8 mouse cellular contexts compared by ENCODE assay signal in genomic region chr10:70814354-70815131, GRCm38 (mm10).
A peak's percentile ranks its signal among the peaks of the same experiment; 100 is the strongest.
DNase-seq lines count a peak whose midpoint lies in the region; ATAC-seq lines count a peak whose summit lies in the region.

No protein-coding gene starts in this region.

- intact Hi-C loops in left cerebral cortex, postnatal 10 days (cut with DNase I): loop anchor here (5.0 to 10.0 kb wide), 5 partner anchors 148 to 497 kb away; no protein-coding TSS in a partner anchor

- H3K9ac ChIP-seq in embryonic facial prominence, embryonic 11.5 days (replicated peaks; ENCODE audit: low read length): no peak overlapping the region
- H3K9ac ChIP-seq in neural tube, embryonic 11.5 days (ENCODE audit: low read length): no peak overlapping the region

- H3K36me3 ChIP-seq in embryonic facial prominence, embryonic 11.5 days (replicated peaks; ENCODE audit: control insufficient read depth, insufficient read depth, low read depth, low read length): no peaks in the 10 kb centered on the region
- H3K36me3 ChIP-seq in embryonic facial prominence, embryonic 10.5 days (replicated peaks): no peaks in the 10 kb centered on the region
- H3K36me3 ChIP-seq in neural tube, embryonic 11.5 days (ENCODE audit: control insufficient read depth, insufficient read depth, low read length): no peaks in the 10 kb centered on the region

- no peak overlapping the region for H3K4me3 ChIP-seq in embryonic facial prominence, embryonic 11.5 days (ENCODE audit: low read depth, low read length)
- no peak overlapping the region for H3K4me3 ChIP-seq in embryonic facial prominence, embryonic 10.5 days
- H3K4me3 ChIP-seq in neural tube, embryonic 11.5 days (ENCODE audit: low read depth, low read length): no peak overlapping the region

- no peak overlapping the region for H3K27ac ChIP-seq in embryonic facial prominence, embryonic 11.5 days (replicated peaks; ENCODE audit: low read depth, low read length)
- H3K27ac ChIP-seq in embryonic facial prominence, embryonic 10.5 days (replicated peaks): no peak overlapping the region
- H3K27ac ChIP-seq in neural tube, embryonic 11.5 days (ENCODE audit: low read depth, low read length): no peak overlapping the region

- no peaks in the 10 kb centered on the region for H3K27me3 ChIP-seq in embryonic facial prominence, embryonic 11.5 days (ENCODE audit: control insufficient read depth, insufficient read depth, low read length)
- no peaks in the 10 kb centered on the region for H3K27me3 ChIP-seq in embryonic facial prominence, embryonic 10.5 days (replicated peaks; ENCODE audit: low read depth, poor library complexity, severe bottlenecking)
- no peaks in the 10 kb centered on the region for H3K27me3 ChIP-seq in neural tube, embryonic 11.5 days (ENCODE audit: control insufficient read depth, insufficient read depth, low read length)

- no peak overlapping the region for H3K4me2 ChIP-seq in embryonic facial prominence, embryonic 11.5 days (ENCODE audit: low read depth, low read length)
- H3K4me2 ChIP-seq in neural tube, embryonic 11.5 days (ENCODE audit: low read depth): no peak overlapping the region

- H3K4me1 ChIP-seq in embryonic facial prominence, embryonic 11.5 days (ENCODE audit: control insufficient read depth, insufficient read depth, low read length): no peaks in the 10 kb centered on the region
- H3K4me1 ChIP-seq in embryonic facial prominence, embryonic 10.5 days: no peaks in the 10 kb centered on the region
- no peaks in the 10 kb centered on the region for H3K4me1 ChIP-seq in neural tube, embryonic 11.5 days (ENCODE audit: control insufficient read depth, insufficient read depth, low read length)

- H3K9me3 ChIP-seq in embryonic facial prominence, embryonic 11.5 days (replicated peaks; ENCODE audit: control insufficient read depth, low read length): no peaks in the 10 kb centered on the region
- no peaks in the 10 kb centered on the region for H3K9me3 ChIP-seq in embryonic facial prominence, embryonic 10.5 days
- peaks cover 2% of the 10 kb centered on the region; the same call in 1 of the 2 replicates for H3K9me3 ChIP-seq in neural tube, embryonic 11.5 days (ENCODE audit: control insufficient read depth, low read length)

- peak; percentile 42 for DNase-seq in embryonic facial prominence, embryonic 11.5 days (ENCODE audit: low spot score)
- no peak for DNase-seq in embryonic facial prominence, embryonic 10.5 days (ENCODE audit: low spot score)
- peak; percentile 32 for DNase-seq in neural tube, embryonic 11.5 days (ENCODE audit: low spot score)
- DNase-seq in neural tube, embryonic 10.5 days (ENCODE audit: extremely low spot score, low spot score): no peak
- DNase-seq in gastrocnemius, postnatal 25 days: peak; percentile 71
- peak; percentile 28 to 57 for DNase-seq in left cerebral cortex, postnatal 10 days (ENCODE audit: extremely low spot score in 1 of 2, low spot score in 2 of 2)
- no peak for DNase-seq in B cell, adult 2 months

- WGBS in embryonic facial prominence, embryonic 11.5 days: 67% methylated on average over 15 of the region's 15 CpGs
- WGBS in embryonic facial prominence, embryonic 10.5 days: 69% methylated on average over 15 of the region's 15 CpGs
- WGBS in neural tube, embryonic 11.5 days: 65% methylated on average over 15 of the region's 15 CpGs

- no peak for ATAC-seq in embryonic facial prominence, embryonic 11.5 days (replicated peaks; ENCODE audit: insufficient number of reproducible peaks, low FRiP score, low TSS enrichment, low read depth)
- ATAC-seq in neural tube, embryonic 11.5 days (ENCODE audit: insufficient read depth, low FRiP score, low TSS enrichment): peak; percentile 58; the same call in 1 of the 2 replicates
- no peak for ATAC-seq in CD4-positive, CD25-positive, alpha-beta regulatory T cell, adult 4 months

Comparison
In these comparisons a context has a peak if more than half of its experiments do, and no peak if none do; other contexts are left out.
1. DNase-seq: peak in embryonic facial prominence, embryonic 11.5 days (single experiment), neural tube, embryonic 11.5 days (single experiment), gastrocnemius, postnatal 25 days (single experiment) and left cerebral cortex, postnatal 10 days (2 of 2); none in embryonic facial prominence, embryonic 10.5 days (single experiment), neural tube, embryonic 10.5 days (single experiment) and B cell, adult 2 months (0 of 2).